Mouse (Mus musculus): ENCODE measurements at regions not wholly inside any gene's neighbourhood (a gene's known extent, or its start where the extent isn't known, plus 50 kb on each side); places are given as distances from the start of the nearest gene placed in this dataset.

GRCm38 (mm10) chr5:120025212-120025611 is 91.1 kb upstream of the Rbm19 start:
- no peak for DNase-seq (ENCODE audit: low spot score in 2 of 2)

- no peak for DNase-seq (ENCODE audit: low spot score in 2 of 2)
Measured at GRCm38 (mm10) chr5:120030904-120031303, 85.4 kb upstream of the Rbm19 start.

- DNase-seq (ENCODE audit: low spot score in 2 of 2): no peak
Measured at GRCm38 (mm10) chr5:120031614-120032013, 84.7 kb upstream of the Rbm19 start.

GRCm38 (mm10) chr5:120034499-120035077 is 81.7 kb upstream of the Rbm19 start:
- DNase-seq (ENCODE audit: low spot score in 2 of 2): no peak

GRCm38 (mm10) chr5:120035251-120035650 is 81.0 kb upstream of the Rbm19 start:
- no peak for DNase-seq (ENCODE audit: low spot score in 2 of 2)

GRCm38 (mm10) chr5:120037806-120038205 is 78.5 kb upstream of the Rbm19 start:
- DNase-seq (ENCODE audit: low spot score in 2 of 2): no peak

GRCm38 (mm10) chr5:120043786-120044185 is 72.5 kb upstream of the Rbm19 start:
- DNase-seq (ENCODE audit: low spot score in 2 of 2): no peak

GRCm38 (mm10) chr5:120049063-120049781 is 67.0 kb upstream of the Rbm19 start:
- no peak for DNase-seq (ENCODE audit: low spot score in 2 of 2)

GRCm38 (mm10) chr5:120050728-120051436 is 65.4 kb upstream of the Rbm19 start:
- no peak for DNase-seq (ENCODE audit: low spot score in 2 of 2)

GRCm38 (mm10) chr5:120054498-120055167 is 61.6 kb upstream of the Rbm19 start:
- no peak for DNase-seq (ENCODE audit: low spot score in 2 of 2)
